Mouse (Mus musculus) splenic B cell, adult 2 months (primary cell): ENCODE data around the gene Prickle1.

Source experiments
- DNase-seq: peaks from one replicate; pipeline ENCODE4 v3.0.0-alpha.2; 2011; ENCODE audit warnings: low read depth, low spot score
- H3K27me3 ChIP-seq: 2 replicates; pipeline ENCODE4 v1.6.1; 2012; ENCODE audit warnings: mild to moderate bottlenecking, low read length, moderate library complexity, mixed read lengths; ENCODE audit not compliant: control insufficient read depth, poor library complexity, insufficient read depth, severe bottlenecking
- H3K36me3 ChIP-seq: 2 replicates; pipeline ENCODE4 v1.6.1; 2012; ENCODE audit warnings: mild to moderate bottlenecking, low read length, moderate library complexity, mixed read lengths; ENCODE audit not compliant: control insufficient read depth, poor library complexity, insufficient read depth, severe bottlenecking

The Prickle1 gene

GRCm38 (mm10) chr15:93517022-93517565, 78.6 kb downstream of the Prickle1 start:
- DNase-seq = peak; percentile 10
- Histone ChIP-seq H3K36me3 (no peaks in the 10 kb centered on the region), H3K27me3 (no peaks in the 10 kb centered on the region)

DNA sequence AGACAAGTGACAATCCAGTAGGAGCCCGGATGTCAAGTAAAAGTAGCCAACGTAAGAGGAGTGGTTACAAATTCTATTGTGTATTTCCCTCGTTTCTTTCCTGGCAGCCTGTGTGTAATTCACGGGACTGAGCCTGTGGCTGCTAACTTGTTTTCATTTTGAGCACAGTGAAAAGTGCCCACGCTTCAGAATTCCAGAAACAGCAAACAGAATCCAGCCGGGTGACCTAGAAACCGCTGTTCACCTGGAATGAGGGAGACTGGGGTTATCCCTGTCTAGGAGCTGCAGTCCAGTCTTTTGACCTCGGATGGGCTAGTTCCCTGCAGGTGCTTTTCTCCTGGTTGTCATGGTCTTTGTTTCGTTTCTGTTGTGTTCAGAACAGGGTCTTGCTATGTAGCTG, 80.4 kb downstream of the Prickle1 start:
- no peaks in the 10 kb centered on the region for H3K36me3 ChIP-seq
- H3K27me3 ChIP-seq = no peaks in the 10 kb centered on the region
- DNase-seq = no peak

- DNase-seq = no peak
- no peaks in the 10 kb centered on the region for H3K27me3 ChIP-seq
- no peaks in the 10 kb centered on the region for H3K36me3 ChIP-seq
These were observed 81.8 kb downstream of the Prickle1 start for GRCm38 (mm10) chr15:93513939-93514341.

GRCm38 (mm10) chr15:93512437-93512836, 83.3 kb downstream of the Prickle1 start:
- Histone ChIP-seq H3K36me3 (no peaks in the 10 kb centered on the region), H3K27me3 (no peaks in the 10 kb centered on the region)
- no peak for DNase-seq

DNA sequence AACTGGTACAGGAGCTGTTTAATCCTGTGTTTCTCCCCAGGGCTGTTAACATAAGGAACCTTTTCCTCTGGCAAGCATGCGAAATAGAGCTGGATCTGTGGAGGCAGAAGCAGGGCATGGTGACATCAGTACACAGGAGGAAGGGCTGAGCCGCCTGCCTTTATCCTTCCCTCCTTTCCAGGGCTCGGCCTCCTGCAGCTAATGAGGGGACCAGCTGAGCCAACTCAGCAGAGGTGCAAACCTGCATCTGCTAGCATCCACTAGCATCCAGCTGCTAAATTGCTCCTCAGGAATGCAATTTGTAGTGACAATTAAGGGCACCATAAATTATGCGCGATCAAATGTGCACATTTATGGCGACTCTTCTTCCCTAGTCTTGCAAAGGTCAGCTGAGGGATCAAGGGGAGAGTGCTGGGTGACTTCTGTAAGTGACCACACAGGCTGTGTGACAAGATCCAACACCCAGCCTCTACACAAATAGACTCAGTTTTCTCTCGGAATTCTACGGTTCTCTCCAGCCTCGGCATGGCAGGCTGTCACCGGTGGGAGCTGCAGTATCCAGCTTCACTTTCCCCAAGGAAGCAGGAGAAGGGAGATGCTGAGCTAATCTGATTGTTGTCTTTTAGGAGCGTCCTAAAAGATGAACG, 84.9 kb downstream of the Prickle1 start:
- no peak for DNase-seq
- Histone ChIP-seq H3K27me3 (no peaks in the 10 kb centered on the region), H3K36me3 (no peaks in the 10 kb centered on the region)

DNA sequence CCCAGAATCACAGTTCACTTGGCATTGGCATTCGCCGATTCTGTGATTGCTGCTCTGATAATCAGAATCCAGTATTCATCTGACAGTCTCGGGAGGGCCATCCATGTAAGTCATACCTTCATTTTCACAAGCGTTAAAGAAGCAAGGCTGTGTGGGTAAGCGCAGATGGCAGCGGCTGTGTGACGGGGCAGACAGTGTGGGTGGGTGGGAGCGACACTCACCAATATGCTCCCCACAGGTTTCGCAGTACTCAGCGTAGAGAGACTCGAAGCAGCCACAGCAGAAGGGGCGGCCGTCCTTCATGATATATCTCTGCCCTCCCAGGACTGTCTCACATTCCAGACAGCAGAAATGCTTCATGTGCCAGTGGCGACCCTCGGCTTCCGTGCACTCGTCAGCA, 90.9 kb downstream of the Prickle1 start:
- H3K36me3 ChIP-seq = no peaks in the 10 kb centered on the region
- no peaks in the 10 kb centered on the region for H3K27me3 ChIP-seq
- DNase-seq = no peak

GRCm38 (mm10) chr15:93503201-93503745, 92.4 kb downstream of the Prickle1 start:
- DNase-seq = no peak
- Histone ChIP-seq H3K36me3 (no peaks in the 10 kb centered on the region), H3K27me3 (no peaks in the 10 kb centered on the region)

- no peak for DNase-seq
- Histone ChIP-seq H3K27me3 (no peaks in the 10 kb centered on the region), H3K36me3 (no peaks in the 10 kb centered on the region)
These were observed 93.0 kb downstream of the Prickle1 start for GRCm38 (mm10) chr15:93502703-93503102.

GRCm38 (mm10) chr15:93499866-93500265, 95.8 kb downstream of the Prickle1 start:
- no peak for DNase-seq
- Histone ChIP-seq H3K27me3 (no peaks in the 10 kb centered on the region), H3K36me3 (no peaks in the 10 kb centered on the region)

GRCm38 (mm10) chr15:93494700-93495099, 101.0 kb downstream of the Prickle1 start:
- DNase-seq = no peak
- no peaks in the 10 kb centered on the region for H3K36me3 ChIP-seq
- no peaks in the 10 kb centered on the region for H3K27me3 ChIP-seq

- H3K27me3 ChIP-seq = no peaks in the 10 kb centered on the region
- no peak for DNase-seq
- 0 out of 2 replicates have a peak, but pooled peaks cover under 1% of the 10 kb centered on the region for H3K36me3 ChIP-seq
These were observed 106.1 kb downstream of the Prickle1 start for GRCm38 (mm10) chr15:93489597-93489996.

DNA sequence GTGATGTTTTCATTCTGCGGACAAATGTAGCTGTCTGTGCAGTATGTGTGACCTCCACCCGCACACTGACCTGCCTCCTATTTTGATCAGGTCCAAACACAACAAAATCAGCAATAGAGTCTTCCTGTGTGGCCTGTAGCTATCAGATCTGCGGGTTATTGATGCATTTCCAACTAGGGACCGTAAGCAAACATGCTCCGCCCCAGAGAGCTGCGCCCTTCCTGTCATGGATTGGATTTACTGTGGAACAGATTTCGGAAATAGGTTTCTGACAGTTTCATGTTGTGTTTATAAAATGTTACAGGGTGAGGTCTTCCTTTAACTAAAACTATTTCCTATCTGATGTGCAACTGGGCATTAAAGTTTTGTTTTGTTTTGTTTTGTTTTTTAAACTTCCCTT, 109.6 kb downstream of the Prickle1 start:
- 0 out of 2 replicates have a peak, but pooled peaks cover 1% of the 10 kb centered on the region for H3K36me3 ChIP-seq
- no peaks in the 10 kb centered on the region for H3K27me3 ChIP-seq
- DNase-seq = no peak

- H3K36me3 ChIP-seq = 0 out of 2 replicates have a peak, but pooled peaks cover 1% of the 10 kb centered on the region
- H3K27me3 ChIP-seq = no peaks in the 10 kb centered on the region
- DNase-seq = peak; percentile 19
These were observed 110.4 kb downstream of the Prickle1 start for GRCm38 (mm10) chr15:93485252-93485651.

DNA sequence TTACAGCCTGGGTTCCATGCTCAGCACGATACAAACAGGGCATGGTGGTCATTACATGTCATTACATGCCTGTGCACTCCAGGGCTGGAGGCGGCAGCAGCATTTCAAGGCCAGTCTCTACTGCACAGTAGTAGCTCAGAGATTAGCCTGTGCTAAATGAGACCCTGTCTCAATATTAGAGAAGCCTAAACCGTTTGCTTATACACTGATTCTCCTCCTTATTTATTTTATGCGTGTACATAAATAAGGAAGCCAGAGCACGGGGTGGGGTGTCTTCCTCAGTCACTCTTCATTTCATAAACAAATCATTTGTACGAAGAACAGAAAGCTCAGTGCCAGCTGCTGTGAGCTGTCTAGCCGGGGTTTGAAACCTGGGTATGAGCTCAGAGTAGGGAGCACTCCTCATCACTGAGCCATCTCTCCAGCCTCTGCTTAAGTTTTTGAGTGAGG, 111.4 kb downstream of the Prickle1 start:
- no peaks in the 10 kb centered on the region for H3K27me3 ChIP-seq
- DNase-seq = peak; percentile 6
- 0 out of 2 replicates have a peak, but pooled peaks cover 1% of the 10 kb centered on the region for H3K36me3 ChIP-seq

GRCm38 (mm10) chr15:93481112-93481511, 114.6 kb downstream of the Prickle1 start:
- DNase-seq = no peak
- Histone ChIP-seq H3K27me3 (no peaks in the 10 kb centered on the region), H3K36me3 (peaks cover 1% of the 10 kb centered on the region; the same call in 1 of the 2 replicates)
